Mouse (Mus musculus): ENCODE measurements around the gene Map3k1. TPM values are rescaled to one million over a fixed set of nuclear protein-coding genes. Genes with fewer than 3 reads are reported as not detected.

The Map3k1 gene
- polyA plus RNA-seq, 1 experiment from 2014 or later: 20.5 TPM

Other genes with a start within 250 kb of the Map3k1 start
- not detected in 2 replicates for gene Gm10198, start 216.2 kb downstream of the Map3k1 start, polyA plus RNA-seq (2015; fragmentation: Nextera tagmentation; extraction: Ambion mirVana)
- gene Mier3, start 128.0 kb downstream of the Map3k1 start, polyA plus RNA-seq (2015; fragmentation: Nextera tagmentation; extraction: Ambion mirVana): 11.7 and 12.0 TPM in 2 replicates

Data from intestine, embryonic 16.5 days (tissue).